Mouse (Mus musculus) lung, postnatal 14 days (tissue): Measurements from ENCODE around the gene Adam6a.
"Not testable (repeated sequence)": the region's sequence is repeated elsewhere in the genome, so short reads cannot be mapped to it uniquely, and the experiment has no call there.

Experiments
- DNase-seq: peaks from one replicate; pipeline ENCODE4 v3.0.0; 2021

Adam6a gene

DNA sequence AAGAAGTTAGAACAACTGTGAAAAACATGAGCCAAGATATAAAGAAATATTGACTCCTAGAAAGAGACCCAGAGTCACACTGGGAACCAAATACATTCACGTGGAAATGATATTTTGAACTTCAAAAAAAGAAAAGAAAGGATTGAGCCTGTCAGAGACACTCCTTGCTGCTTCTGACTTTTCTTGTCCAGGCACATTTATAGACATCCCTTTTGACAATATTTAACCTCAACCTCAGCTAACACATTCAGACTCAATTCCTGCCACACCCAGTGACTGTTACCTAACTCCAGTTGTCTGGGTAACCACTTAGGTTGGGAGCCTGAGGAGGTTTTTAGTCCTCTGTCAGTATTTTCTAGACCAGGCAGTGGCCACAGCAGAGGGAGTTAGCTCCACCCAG, at the start of gene Adam6a:
TSS of gene Adam6a (plus strand) at position 301 of the 400 bp plus-strand sequence.
- not testable (repeated sequence) for DNase-seq

DNA sequence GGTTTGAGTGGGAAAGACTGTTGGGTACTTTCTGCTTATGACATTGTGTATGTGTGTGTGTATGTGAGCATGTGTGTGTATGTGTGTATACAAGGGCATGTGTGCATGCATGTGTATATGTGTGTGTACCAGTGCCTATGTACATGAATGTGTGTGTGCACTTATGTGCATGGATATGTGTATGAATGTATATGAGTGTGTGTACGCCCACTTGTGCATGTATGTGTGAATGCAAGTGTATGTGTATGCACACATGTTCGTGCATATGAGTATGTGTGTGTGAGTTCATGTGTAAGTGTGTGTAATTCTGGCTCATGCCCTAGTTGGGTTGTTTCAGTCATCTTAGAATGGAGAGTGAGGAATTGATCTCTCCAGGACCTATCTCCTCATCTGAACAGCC, 17.8 kb upstream of the Adam6a start:
- no peak for DNase-seq

DNA sequence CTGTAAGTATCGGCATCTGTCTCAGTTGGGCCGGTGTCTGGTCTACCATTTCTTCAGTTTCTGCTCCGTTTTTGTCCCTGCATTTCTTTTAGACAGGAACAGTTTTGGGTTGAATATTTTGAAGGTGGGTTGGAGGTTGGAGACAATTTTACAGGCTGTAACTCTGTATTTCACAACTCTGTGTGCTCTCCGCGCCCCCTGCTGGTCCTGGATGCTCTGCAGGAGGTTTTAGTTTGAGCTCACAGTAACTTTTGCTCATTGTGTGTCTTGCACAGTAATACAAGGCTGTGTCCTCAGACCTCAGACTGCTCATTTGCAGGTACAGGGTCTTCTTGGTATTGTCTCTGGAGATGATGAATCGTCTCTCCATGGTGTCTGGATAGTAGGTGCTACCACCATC, 34.5 kb downstream of the Adam6a start:
- DNase-seq, result peak; percentile 15

DNA sequence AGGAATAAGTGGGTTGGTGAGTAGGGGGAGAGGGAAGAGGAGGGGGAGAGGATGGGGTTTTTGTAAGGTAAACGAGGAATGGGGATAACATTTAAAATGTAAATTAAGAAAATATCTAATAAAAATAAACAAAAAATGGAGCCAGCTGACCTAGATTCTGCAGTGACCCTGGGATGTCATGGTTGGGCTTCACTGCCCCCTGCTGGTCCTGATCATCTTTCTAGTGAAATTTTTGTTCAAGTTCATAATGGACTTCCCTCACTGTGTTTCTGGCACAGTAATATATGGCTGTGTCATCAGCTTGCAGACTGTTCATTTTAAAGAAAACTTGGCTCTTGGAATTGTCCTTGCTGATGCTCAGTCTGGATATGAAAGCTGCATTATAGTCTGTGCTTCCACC, 44.3 kb downstream of the Adam6a start:
- DNase-seq, result no peak
